Mouse (Mus musculus) liver, embryonic 13.5 days (tissue): Measurements from ENCODE around the gene Rasgrp4. TPM values are rescaled to one million over a fixed set of nuclear protein-coding genes. Genes with fewer than 3 reads are reported as not detected.
"Not testable (repeated sequence)": the region's sequence is repeated elsewhere in the genome, so short reads cannot be mapped to it uniquely, and the experiment has no call there.

Experiments used
- ATAC-seq: fragments of 200-750 bp; cut with Nextera tagmentation; 2 replicates; pipeline ENCODE4 v1.8.0; 2017; ENCODE audit warnings: low read depth, mild to moderate bottlenecking, moderate number of reproducible peaks, moderate library complexity
- DNase-seq: peaks from one replicate; pipeline ENCODE4 v3.0.0; 2022
- H3K27ac ChIP-seq: fragments of 300-500 bp; sonication (generic); 2 replicates; pipeline ENCODE4 v1.5.1; 2015; ENCODE audit warnings: moderate library complexity, mild to moderate bottlenecking, inconsistent platforms
- H3K27me3 ChIP-seq: fragments of 300-500 bp; sonication (generic); 2 replicates; pipeline ENCODE4 v1.6.1; 2015; ENCODE audit warnings: mild to moderate bottlenecking, inconsistent platforms
- H3K36me3 ChIP-seq: fragments of 300-500 bp; sonication (generic); 2 replicates; pipeline ENCODE4 v1.6.1; 2015; ENCODE audit warnings: mild to moderate bottlenecking, inconsistent platforms
- H3K4me1 ChIP-seq: fragments of 300-500 bp; sonication (generic); replicated peaks from 2 replicates; pipeline ENCODE4 v1.6.1; 2015; ENCODE audit warnings: inconsistent platforms
- H3K4me2 ChIP-seq: fragments of 300-500 bp; sonication (generic); 2 replicates; pipeline ENCODE4 v1.6.1; 2015; ENCODE audit warnings: inconsistent platforms, mild to moderate bottlenecking, moderate library complexity
- H3K4me3 ChIP-seq: fragments of 300-500 bp; sonication (generic); replicated peaks from 2 replicates; pipeline ENCODE4 v1.5.1; 2015; ENCODE audit warnings: mild to moderate bottlenecking, inconsistent platforms
- H3K9ac ChIP-seq: fragments of 300-500 bp; sonication (generic); 2 replicates; pipeline ENCODE4 v1.6.1; 2015; ENCODE audit warnings: mild to moderate bottlenecking, inconsistent platforms
- H3K9me3 ChIP-seq: fragments of 300-500 bp; sonication (generic); replicated peaks from 2 replicates; pipeline ENCODE4 v1.6.1; 2016; ENCODE audit warnings: inconsistent platforms
- WGBS: fragments of 180-500 bp; shearing (Covaris S2); methylation state at CpG from one replicate; pipeline ENCODE4 v1.1.7; 2015; ENCODE audit not compliant: insufficient replicate concordance; 5-methylcytosine and 5-hydroxymethylcytosine counted together
- polyA plus RNA-seq: library from polyadenylated mRNA; unstranded; fragments of >200 nt; fragmentation: Nextera tagmentation; extraction: Ambion mirVana; gene quantifications from 2 replicates; pipeline ENCODE4 v1.2.1, GENCODE M21; 2015

Rasgrp4 gene
- polyA plus RNA-seq, 1 experiment from 2014 or later = 0.29 TPM

GRCm38 (mm10) chr7:29180854-29181236, 46.2 kb downstream of the Rasgrp4 start:
- Histone ChIP-seq H3K36me3 (peaks cover 22% of the 10 kb centered on the region), H3K4me1 (peaks cover 28% of the 10 kb centered on the region), H3K9ac (peak overlapping the region; percentile 50; the same call in 1 of the 2 replicates), H3K4me2 (peak overlapping the region; percentile 91), H3K9me3 (no peaks in the 10 kb centered on the region), H3K27ac (peak overlapping the region; percentile 43), H3K4me3 (peak overlapping the region; percentile 85), H3K27me3 (no peaks in the 10 kb centered on the region)
- DNase-seq (no peak), ATAC-seq (no peak)
- 40% methylated on average over 5 of the region's 5 CpGs for WGBS

GRCm38 (mm10) chr7:29181323-29181722, 46.7 kb downstream of the Rasgrp4 start:
- not testable (repeated sequence) for H3K27ac ChIP-seq, H3K4me3 ChIP-seq, DNase-seq, H3K9me3 ChIP-seq, ATAC-seq, H3K9ac ChIP-seq, H3K27me3 ChIP-seq
- WGBS = 64% methylated on average over 4 of the region's 4 CpGs
- H3K4me1 ChIP-seq = peaks cover 28% of the 10 kb centered on the region
- 0 out of 2 replicates have a peak overlapping the region, but pooled peaks have one; percentile 91 for H3K4me2 ChIP-seq
- H3K36me3 ChIP-seq = peaks cover 17% of the 10 kb centered on the region

- H3K4me3 ChIP-seq, H3K4me2 ChIP-seq, H3K9me3 ChIP-seq, H3K27ac ChIP-seq, ATAC-seq, H3K36me3 ChIP-seq, H3K27me3 ChIP-seq, H3K4me1 ChIP-seq, H3K9ac ChIP-seq, DNase-seq: not testable (repeated sequence)
- 67% methylated on average over 1 of the region's 1 CpGs for WGBS
Measured at GRCm38 (mm10) chr7:29194230-29194629, 59.6 kb downstream of the Rasgrp4 start.

GRCm38 (mm10) chr7:29202577-29202976, 67.9 kb downstream of the Rasgrp4 start:
- Histone ChIP-seq H3K4me2 (no peak overlapping the region), H3K9ac (no peak overlapping the region), H3K27ac (no peak overlapping the region), H3K36me3 (no peaks in the 10 kb centered on the region), H3K9me3 (no peaks in the 10 kb centered on the region), H3K4me1 (no peaks in the 10 kb centered on the region), H3K27me3 (0 out of 2 replicates have a peak, but pooled peaks cover 2% of the 10 kb centered on the region), H3K4me3 (no peak overlapping the region)
- DNase-seq = no peak
- ATAC-seq = no peak
- 56% methylated on average over 6 of the region's 6 CpGs for WGBS

Other genes starting within 250 kb of the Rasgrp4 start
- 116 and 131 TPM in 2 replicates for gene Actn4, start 172.5 kb upstream of the Rasgrp4 start, polyA plus RNA-seq
- gene Eif3k, start 153.0 kb upstream of the Rasgrp4 start, polyA plus RNA-seq = 294 and 308 TPM in 2 replicates
- gene Map4k1, start 152.8 kb upstream of the Rasgrp4 start, polyA plus RNA-seq = 27.4 and 29.1 TPM in 2 replicates
- 0.16 and 0.22 TPM in 2 replicates for gene Ryr1, start 9.7 kb upstream of the Rasgrp4 start, polyA plus RNA-seq
- gene Fam98c, start 21.4 kb downstream of the Rasgrp4 start, polyA plus RNA-seq = 8.1 and 8.5 TPM in 2 replicates
- gene Ggn, start 35.4 kb downstream of the Rasgrp4 start, polyA plus RNA-seq = 0.07 and 0.10 TPM in 2 replicates
- 0.23 and 0.41 TPM in 2 replicates for gene Spred3, start 35.6 kb downstream of the Rasgrp4 start, polyA plus RNA-seq
- 136 and 155 TPM in 2 replicates for gene Psmd8, start 45.9 kb downstream of the Rasgrp4 start, polyA plus RNA-seq
- 0.09 and 0.22 TPM in 2 replicates for gene Catsperg1, start 79.2 kb downstream of the Rasgrp4 start, polyA plus RNA-seq
- 1.5 and 1.6 TPM in 2 replicates for gene Kcnk6, start 97.7 kb downstream of the Rasgrp4 start, polyA plus RNA-seq
- 49.5 and 51.2 TPM in 2 replicates for gene Yif1b, start 103.5 kb downstream of the Rasgrp4 start, polyA plus RNA-seq
- gene 2200002D01Rik, start 113.6 kb downstream of the Rasgrp4 start, polyA plus RNA-seq = 3.1 and 4.4 TPM in 2 replicates
- gene Spint2, start 147.1 kb downstream of the Rasgrp4 start, polyA plus RNA-seq = 24.9 and 25.2 TPM in 2 replicates
- gene Ppp1r14a, start 154.5 kb downstream of the Rasgrp4 start, polyA plus RNA-seq = 3.2 and 3.6 TPM in 2 replicates
- 1.7 and 2.3 TPM in 2 replicates for gene Dpf1, start 169.1 kb downstream of the Rasgrp4 start, polyA plus RNA-seq